Mouse (Mus musculus) ovary, postnatal 36 days (tissue): ENCODE results near the gene Atp5s.

ENCODE experiments used
- DNase-seq: peaks from one replicate; pipeline ENCODE4 v3.0.0; 2022; ENCODE audit warnings: low spot score, mixed read lengths

Atp5s gene

DNA sequence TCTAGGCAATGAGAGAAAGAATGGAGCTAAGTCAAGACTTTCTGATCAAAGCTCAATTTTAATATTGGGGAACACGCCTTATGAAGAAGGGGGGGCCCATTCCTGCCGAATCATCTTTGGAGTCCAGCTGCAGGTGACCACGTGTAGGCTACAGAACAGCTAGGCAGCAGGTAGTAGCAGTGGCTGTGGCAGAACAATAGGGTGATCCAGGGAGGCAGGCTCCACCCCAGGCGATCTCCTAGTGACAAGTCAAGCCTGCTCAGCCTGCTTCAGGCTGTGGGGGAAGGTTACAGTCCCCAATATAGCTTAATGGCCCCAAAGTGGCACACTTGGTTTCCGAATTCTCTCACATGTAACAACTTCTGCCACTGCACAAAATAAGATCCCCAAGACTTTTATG lies 7.5 kb downstream of the Atp5s start:
- no peak for DNase-seq

DNA sequence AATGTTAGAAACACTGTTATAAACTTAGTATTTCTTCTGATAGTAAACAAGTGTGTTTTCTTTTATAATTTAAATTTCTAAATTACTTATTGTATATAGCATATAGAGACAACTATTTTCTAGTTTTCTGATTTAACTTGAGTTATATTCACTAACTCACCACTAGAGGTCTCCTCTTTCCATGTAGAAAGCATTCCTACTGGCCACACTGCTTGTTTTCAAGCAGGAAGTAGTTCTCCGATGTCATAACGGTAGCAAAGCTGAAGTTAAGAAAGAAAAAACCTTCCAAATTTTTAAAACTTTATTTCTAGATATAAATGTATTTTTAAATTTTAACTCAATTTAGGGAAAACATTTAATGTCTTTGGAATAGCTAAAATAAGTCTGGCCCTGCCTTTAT lies 8.8 kb downstream of the Atp5s start:
- DNase-seq, result no peak

DNA sequence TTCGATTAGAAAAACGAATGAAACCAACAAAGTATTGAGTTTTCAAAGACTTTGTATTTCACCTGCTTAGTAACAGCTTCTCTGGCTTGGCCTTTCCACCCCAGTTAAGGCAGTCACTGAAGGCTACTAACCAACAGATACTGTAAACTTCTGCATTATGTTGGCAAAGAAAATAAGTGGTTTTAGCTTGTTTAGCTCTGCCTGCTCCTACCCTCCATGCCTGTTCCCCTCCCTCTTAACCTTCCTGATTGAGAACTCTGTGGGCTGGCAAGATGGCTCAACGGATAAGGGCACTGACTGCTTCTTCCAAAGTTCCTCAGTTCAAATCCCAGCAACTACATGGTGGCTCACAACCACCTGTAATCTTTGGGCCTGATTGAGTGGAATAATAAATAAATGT lies 9.2 kb downstream of the Atp5s start:
- no peak for DNase-seq

DNA sequence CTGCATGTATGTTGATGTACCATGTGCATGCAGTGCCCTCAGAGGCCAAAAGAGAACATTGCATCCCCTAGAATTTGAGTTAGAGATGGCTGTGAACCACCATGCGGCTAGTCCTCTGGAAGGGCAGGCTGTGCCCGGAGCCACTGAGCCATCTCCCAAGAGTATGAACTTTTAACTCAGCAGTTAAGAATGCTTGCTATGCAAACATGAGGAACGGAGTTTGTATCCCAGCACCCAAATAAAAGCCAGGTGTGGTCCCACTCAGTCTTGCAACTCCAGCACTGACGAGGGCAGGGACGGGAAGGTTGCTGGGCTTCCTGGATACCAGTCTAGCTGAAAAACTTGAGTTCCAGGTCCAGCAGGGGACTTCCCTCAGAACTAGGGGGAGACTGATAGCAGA lies 17.2 kb downstream of the Atp5s start:
- no peak for DNase-seq

DNA sequence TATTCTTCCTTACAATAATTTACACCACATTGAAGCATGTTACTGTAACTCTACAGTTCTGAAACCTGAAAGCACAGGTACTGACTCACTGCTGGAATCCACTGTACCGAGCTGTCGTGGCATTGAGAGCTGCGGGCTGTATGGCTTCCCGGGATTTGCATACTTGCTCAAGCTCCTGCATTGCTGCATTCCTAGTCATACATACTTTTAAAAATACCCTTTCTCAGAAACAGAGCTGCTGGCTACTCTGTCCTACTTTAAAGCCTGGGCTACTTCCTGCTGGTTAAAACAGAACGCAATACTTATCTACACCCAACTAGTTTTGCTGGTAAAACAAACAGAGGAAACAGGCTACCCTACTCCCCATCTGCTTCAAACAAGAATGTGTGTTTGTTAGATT lies 19.4 kb downstream of the Atp5s start:
- no peak for DNase-seq

DNA sequence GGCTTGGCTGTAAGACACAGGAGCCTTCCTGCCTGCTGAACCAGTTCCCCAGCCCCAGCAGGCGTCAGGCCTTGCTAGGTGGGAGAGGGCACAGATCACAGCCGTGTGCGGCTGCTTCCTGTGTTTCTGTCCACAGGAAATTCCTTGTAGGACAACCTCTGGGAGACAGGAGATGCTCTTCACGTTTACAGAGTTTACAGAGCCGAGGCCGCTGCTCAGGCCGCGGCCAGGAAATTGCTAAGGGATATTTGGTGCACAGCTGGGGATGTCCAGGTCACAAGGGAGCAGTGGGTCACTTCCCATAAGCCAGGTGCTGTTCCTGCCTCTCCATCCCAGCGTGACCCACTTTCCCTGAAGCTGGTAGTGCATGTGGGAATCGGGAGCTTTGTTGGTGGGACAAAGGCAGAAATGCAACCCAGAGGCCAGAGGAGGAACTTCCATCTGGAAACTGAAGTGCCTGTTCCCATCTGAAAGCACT lies 27.2 kb downstream of the Atp5s start:
- no peak for DNase-seq

DNA sequence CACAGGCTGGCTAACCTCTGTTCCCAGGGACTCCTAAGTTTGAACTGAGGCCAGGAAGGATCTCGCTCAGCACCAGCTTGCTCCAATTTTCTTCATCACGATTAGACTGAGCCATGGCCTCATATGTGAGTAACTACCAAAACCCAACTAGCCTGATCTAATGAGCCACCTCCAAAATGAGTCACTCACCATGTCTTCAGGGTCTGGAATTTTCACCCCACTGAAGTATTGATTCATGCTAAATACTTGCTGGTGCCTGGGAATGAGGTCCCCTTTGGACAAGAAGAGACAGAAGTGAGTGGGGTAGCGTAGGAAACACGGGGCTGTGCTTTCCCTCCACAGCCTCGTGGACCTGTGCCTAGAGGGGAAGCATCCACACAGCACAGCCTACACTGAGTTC lies 29.2 kb downstream of the Atp5s start:
- no peak for DNase-seq

DNA sequence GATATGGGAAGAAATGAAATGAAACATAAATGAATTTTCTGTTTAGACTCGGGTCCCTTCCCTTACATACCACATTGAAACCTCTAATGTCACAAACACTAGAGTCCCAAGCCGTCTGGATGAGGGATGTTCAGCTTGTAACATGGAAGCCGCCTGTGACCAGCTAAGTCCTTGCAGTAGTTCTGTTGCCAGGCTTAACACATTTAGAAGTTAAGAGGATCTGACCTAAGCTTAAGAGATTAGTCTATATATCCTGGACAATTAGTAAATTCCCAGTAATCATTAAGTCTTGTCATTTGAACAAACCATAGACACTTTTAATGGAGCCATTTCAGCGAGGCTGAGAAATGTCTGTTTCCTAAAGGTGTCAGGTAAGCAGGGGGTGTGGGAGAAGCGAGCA lies 31.3 kb downstream of the Atp5s start:
- DNase-seq, result no peak

DNA sequence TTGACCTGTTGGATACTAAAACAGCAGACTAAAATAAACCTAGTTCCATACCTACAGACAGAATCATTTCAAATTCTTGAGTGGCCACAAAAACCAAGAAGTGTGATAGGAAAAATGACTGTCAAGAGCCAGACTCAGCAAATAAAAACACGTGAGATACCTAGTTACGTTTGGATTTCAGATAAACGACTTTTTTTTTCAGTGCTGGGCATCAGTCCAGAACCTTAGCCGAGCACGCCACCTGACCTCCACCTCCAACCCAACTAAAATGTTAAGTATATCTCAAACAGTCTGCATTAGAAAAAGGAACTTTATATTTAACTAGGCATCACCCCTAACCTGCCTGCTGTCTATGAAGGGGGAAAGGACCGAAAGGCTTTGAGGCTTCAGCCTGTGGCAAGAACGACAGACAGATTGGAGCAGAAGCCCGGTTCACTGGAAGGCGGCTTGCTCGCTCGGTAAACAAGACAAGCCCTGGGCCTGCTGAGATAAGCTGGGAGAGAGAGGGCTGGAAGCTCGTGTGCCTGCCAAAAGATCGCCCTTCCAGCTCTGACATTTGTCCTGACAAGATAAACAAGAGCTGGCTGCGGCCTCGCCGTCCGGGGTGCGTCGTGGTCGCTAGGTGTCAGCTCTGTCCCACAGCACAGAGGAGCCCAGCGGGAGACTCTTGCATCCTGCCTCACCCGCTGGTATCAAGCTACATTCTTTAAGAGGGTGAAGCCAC lies 32.8 kb downstream of the Atp5s start:
- peak; percentile 88 for DNase-seq

DNA sequence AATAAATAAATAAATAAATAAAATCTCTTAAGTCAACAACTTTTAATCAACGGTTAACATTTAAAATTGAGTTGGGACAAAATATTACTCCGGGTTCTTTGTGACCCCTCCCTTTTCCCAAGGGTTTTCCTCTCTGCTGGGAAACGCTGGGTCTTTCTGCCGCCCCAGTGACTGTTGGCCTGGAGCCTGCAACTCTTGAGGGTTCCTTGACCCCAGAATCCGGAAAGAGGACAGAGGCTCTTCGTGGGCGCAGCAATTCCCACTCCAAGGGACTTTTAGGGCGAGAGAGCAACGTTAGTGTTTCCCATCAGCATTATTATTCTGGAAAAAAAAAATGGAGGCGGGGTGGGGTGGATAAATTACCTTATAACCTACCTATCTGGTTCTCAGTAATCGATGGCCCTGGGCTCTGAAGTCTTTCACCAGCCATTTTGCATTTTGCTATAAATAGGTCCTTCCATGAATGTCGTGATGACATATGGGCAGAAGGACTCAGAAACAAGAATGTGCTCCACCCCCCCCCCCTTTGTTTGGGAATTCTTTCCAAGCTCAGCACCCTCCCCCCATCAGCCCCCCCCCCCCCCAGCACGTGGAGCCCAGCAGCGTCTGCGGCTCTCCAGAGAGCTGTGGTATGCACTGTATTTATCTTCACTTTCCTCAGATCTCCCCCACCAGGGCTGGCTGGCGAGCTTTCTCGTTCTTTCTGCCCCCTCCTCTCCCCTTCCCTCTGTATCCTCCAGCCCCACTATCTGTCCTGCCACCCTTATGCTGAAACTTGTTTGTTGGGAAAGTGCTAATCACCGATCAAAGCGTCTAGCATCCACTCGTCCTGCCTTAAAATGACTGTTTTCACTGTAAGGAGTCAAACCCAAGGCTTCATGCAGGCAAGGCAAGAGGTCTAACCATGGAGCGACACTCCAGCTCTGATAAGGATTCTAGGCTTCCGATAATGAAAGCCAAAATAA lies 33.8 kb downstream of the Atp5s start:
- peak; percentile 45 for DNase-seq

DNA sequence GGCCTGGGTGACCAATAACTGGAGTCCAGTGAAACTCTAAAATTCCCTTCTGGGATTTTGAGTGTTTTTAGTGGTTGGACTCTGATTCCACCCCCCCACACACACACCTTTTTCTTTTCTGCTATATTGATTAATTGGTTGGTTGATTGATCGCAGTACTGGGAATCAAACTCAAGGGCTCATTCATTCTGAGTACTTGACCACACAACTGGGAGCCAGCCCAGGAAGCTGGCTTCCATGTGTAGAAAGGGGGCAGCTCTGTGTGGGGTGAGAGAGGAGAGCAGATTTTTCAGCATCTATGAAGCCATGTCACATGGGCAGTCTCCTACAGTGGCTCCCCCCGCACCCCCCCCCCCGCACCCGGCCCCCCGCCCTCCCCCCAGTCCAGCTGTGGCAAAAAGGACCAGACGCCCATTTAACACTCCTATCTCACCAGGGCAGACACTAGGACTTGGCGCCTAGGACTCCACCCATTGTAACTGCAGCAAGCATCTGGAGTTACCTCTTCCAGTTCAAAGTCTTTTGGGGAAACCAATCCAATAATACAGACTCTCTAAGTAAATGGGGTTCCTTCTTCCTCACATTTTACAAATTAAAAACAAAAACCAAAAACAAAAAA lies 34.6 kb downstream of the Atp5s start:
- DNase-seq, result no peak

DNA sequence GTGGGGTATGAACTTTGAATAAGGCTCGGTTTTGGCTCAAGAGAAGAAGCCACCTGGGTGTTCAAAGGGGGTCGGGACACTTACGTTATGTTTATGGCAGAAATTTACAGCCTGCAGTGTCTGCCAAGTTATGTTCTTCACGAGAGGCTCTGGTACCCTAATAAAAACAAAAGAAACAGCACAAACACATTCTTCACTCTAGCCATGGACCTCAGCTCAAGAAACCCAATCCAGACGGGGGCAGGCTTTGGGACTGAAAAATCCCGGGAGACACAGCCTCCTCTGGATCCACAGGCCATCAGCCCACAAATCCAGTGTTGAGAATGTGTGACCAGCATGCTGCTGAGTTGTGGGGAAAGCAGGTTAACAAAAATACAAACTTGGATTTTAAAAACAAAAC lies 35.3 kb downstream of the Atp5s start:
- no peak for DNase-seq

DNA sequence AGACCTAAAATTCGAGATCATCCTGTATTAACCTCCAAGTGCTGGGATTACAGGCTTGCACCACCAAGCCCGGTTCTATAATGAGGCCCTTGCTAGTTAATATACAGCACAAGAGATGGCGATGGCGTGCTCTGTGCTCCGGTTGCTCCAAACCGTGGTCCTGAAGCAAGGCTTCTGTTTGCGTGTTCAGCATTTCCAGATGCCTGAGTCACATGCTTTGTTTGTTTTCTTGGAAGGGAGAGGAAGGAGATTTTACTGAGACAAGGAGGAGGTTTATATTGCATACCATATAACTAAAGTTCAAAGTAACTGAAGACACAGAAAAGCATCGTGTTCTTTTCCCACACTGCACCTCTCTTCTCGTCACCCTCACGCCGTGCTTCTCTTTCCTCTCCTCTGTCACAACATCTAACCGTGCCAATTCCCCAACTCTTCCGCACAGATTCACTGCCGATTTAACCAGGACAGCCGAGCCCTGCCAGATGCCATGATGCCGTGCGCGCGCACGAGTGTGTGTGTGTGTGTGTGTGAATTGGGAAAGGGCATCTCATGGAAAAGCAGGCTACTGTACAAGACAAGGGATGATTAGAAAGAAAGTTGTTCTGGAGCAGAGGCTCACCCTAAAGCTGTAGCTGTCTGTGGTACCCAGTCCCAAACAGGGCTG lies 36.1 kb downstream of the Atp5s start:
- no peak for DNase-seq

DNA sequence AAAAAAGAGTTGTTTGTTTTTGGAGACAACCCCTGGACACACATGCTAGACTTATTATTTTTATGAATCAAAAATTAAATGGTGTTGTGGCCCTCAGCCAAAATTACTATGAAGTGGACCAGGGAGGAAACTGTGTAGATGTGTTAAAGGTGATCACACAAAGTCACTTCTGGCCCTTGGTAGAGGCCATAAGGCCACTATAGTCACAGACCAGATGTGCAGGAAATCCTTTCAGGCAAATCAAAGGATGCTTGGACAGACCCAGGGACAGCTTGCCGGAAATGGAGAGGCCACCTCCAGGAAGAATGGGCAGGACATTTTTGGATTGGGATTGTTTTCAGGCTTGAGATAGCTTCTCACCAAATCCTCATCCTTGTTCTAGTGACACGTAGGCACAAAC lies 36.9 kb downstream of the Atp5s start:
- DNase-seq, result no peak

DNA sequence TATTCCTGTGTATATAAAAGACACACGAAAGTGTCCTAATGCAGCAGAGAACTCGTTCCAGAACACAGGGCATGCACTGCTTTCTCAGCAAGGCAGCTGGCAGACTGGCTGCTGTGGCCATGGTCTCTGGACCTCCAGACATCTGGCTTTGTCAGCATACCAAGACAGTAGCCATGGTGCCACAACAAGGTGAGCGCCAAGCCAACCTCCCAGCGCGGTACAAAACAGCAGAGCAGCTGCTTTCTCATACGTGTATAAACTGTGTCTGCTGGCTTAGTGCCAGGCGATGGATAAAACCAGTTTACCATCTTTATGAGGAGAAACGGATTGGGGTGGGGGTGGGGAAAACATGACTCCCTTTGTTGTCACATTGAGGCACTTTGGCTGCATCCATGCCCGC lies 40.8 kb downstream of the Atp5s start:
- DNase-seq, result no peak

DNA sequence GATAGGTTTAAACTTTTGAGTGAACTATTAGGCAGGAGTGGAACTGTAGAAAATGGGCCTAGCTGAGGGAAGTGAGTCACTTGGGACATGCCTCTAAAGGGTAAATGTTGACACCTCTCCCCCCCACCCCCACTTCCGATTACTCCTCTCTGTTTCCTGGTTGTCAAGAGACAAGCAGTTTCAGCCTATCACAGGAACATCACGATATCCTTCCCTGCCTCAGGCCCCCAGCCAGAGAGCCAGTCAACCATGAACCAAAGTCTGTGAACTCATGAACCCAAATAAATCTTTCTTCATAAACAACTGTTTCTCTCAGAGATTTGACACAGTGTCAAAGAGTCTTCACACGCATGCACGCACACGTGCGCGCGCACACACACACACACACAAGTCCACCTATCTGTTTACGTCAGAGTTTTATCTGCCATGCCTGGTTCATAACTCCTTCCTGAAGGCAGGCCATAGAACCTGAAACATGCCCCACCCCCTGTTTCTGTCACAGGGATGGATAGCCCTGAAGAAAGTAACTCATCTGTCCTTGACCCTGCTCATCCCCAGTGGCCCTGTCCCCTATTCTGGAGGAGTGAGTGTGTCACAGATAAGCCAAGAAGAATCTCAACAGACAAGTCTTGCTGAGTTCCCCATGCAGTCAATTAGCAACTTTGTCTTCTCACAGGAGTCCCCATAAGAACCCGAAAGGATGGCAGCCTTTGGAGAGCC lies 41.6 kb downstream of the Atp5s start:
- DNase-seq, result no peak

DNA sequence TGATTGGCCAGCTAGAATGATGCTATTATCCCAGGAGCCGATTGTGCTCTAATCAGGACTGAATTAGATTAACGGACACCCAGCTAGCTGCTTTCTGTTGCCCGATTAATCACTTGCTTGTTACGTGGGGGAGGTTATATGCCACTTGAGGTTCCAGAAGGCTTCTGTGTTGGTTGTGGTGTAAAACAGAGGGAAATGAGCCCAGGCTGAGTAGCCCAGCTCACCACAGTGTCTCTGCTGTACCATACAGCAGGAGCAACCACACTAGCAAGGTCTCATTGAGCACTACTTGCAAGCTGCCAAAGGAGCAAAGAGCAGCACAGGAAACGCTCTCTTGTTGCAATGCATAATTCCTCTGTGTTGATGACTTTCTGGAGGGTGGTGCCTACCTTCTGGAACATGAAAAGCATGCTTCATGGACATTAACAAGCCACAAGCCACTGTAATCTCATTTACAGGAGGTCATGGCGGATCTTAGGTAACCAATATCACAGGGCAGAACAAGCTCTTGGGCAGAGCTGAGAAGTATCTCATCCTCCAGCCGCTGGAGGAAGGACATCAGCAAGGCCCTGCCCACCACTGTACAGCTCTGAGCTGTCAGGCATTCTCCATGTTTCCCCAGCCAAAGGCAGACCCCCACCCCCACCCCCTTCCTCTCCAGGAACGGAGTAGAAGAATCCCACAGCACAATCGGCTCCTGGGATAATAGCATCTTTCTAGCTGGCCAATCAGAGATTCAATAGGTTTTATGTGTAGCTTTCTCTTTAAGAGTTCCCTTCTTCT lies 42.9 kb downstream of the Atp5s start:
- DNase-seq, result no peak

DNA sequence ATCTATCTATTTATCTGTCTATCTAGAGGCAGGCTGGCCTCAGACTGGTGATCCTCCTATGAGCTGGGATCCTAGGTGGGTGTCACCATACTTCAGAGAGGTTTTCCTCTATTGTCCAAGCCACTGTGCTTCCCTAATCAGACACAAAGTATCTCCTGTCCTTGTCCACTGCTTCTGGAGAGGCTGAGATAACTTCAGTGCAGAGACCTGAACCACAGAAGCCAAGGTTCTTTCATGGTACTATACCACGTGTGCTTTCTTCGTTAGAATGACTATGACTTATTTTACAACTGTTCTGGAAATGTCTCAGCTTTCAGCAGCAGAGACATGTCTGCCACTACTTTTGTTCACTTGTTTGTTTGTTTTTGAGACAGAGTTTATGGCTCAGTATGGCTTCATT lies 44.1 kb downstream of the Atp5s start:
- no peak for DNase-seq

DNA sequence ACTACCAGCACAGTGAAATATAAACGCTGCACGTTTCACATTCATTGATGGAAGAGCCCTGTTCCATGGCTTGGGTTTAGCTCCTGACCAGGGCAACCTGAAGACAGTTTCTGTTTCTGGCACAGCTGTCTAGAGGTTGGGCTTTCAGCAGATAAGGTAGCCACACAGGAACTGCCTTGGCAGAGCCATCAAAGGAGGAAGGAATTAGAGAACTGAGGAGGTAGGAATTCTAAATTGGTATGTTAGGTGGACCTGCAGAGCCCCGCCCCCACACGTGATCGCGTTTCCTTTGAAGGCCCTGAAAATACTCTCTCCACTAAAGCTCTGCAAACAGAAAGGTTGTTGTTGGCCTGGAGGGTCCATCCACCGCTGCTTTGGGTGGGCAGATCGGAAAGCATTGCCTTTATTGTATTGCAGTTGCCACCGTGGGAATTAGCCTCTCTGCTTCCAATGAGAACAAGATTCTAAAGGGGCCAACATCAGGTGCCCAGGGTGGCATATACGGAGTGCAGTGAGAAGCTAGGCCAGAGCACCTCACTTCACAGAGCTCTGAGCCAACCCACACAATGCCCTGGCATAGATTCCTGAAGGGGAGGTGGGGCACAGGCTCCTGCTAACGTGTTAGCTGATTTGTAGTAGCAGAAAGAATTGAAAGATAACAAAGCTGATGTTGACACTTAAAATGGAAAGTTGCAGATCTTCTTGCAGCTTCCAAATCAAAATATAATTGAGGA lies 52.0 kb downstream of the Atp5s start:
- peak; percentile 30 for DNase-seq

DNA sequence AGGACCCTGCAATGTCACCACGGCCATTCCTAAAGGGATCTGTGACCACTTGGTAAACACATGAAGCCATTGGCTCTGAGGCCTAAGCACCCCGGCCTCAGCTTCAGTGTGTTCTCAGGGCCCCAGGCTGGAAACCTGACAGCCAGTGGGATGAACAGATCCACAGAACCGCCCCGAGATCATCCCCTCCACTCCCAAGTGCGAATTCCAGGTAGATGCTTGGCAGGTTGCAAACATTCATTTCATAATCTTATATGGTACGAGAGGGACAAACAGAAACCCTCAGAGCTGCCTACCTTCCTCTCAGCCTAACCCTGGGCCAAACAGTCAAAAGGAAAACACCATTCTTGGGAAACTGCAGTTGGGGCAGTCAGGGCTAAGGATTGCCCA lies 52.6 kb downstream of the Atp5s start:
- no peak for DNase-seq
